ENCODE assay signal across 25 mouse cellular contexts in the genomic region with DNA sequence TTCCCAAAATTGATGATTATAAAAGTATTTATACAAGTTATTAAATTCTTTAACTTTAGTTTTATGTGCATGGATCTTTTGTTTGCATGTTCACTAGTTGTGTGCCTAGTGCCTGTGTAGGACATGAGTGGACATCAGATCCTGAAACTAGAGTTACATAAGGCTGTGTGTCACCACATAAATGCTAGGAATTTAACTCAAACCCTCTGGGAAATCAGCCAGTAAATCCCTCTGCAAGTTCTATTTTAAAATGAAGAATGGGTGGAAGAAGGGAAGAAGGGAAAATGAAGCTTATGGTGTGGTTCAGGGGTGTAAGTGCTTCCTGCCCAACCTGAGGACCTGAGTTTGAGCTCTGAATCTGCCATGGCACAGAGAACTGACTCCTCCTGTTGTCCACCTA.
"Had no signal": no experiment of that assay in that cellular context is flagged by ENCODE, and none has a peak within 500 bp of the region (broad histone marks: within the 10 kb centered on the region; RNA-seq: fewer than 3 reads in every experiment).

No protein-coding gene starts in this region.

- ATAC-seq: liver, embryonic 12.5 days had no signal

- H3K4me1 ChIP-seq: kidney, embryonic 15.5 days; limb, embryonic 10.5 days; limb, embryonic 13.5 days; liver, embryonic 12.5 days; liver, embryonic 15.5 days; neural tube, embryonic 12.5 days; neural tube, embryonic 15.5 days; stomach, embryonic 15.5 days had no signal

- H3K4me2 ChIP-seq: kidney, embryonic 15.5 days; limb, embryonic 13.5 days; liver, embryonic 12.5 days; liver, embryonic 15.5 days; midbrain, embryonic 11.5 days; neural tube, embryonic 12.5 days; neural tube, embryonic 15.5 days; stomach, embryonic 15.5 days had no signal

- H3K27ac ChIP-seq: kidney, embryonic 15.5 days; layer of hippocampus, adult 2 months; limb, embryonic 10.5 days; limb, embryonic 13.5 days; liver, embryonic 12.5 days; liver, embryonic 15.5 days; neural tube, embryonic 12.5 days; neural tube, embryonic 15.5 days; stomach, embryonic 15.5 days had no signal

- H3K4me3 ChIP-seq: kidney, embryonic 15.5 days; layer of hippocampus, adult 2 months; limb, embryonic 10.5 days; limb, embryonic 13.5 days; liver, embryonic 12.5 days; liver, embryonic 15.5 days; neural tube, embryonic 12.5 days; neural tube, embryonic 15.5 days; stomach, embryonic 15.5 days had no signal

- H3K9ac ChIP-seq: kidney, embryonic 15.5 days; limb, embryonic 13.5 days; liver, embryonic 12.5 days; liver, embryonic 15.5 days; neural tube, embryonic 12.5 days; neural tube, embryonic 15.5 days; stomach, embryonic 15.5 days had no signal

- H3K9me3 ChIP-seq: kidney, embryonic 15.5 days; limb, embryonic 10.5 days; limb, embryonic 13.5 days; liver, embryonic 12.5 days; liver, embryonic 15.5 days; neural tube, embryonic 12.5 days; neural tube, embryonic 15.5 days; stomach, embryonic 15.5 days had no signal

- H3K27me3 ChIP-seq: kidney, embryonic 15.5 days; limb, embryonic 13.5 days; liver, embryonic 12.5 days; liver, embryonic 15.5 days; neural tube, embryonic 12.5 days; neural tube, embryonic 15.5 days; stomach, embryonic 15.5 days had no signal

- DNase-seq: kidney, adult 11 months; kidney, adult 8-10 months; kidney, postnatal 25 days; layer of hippocampus, adult 9-11 months; liver; lung, adult 18-20 months; lung, postnatal 10 days; lung, postnatal 4 days; midbrain, embryonic 14.5 days; right cerebral cortex, adult 18-20 months; right cerebral cortex, postnatal 14 days; right cerebral cortex, postnatal 4 days; thymus, adult 18-20 months; thymus, postnatal 14 days; thymus, postnatal 4 days had no signal
